Mouse (Mus musculus) CD4-positive helper T cell, adult 2 months (primary cell): ENCODE results near the gene Slc37a2.
"Not testable (repeated sequence)": the region's sequence is repeated elsewhere in the genome, so short reads cannot be mapped to it uniquely, and the experiment has no call there.

Experiments
- DNase-seq: peaks from one replicate; pipeline ENCODE4 v3.0.0-alpha.2; 2012; ENCODE audit warnings: low read depth, missing footprints, low spot score

The Slc37a2 gene

DNA sequence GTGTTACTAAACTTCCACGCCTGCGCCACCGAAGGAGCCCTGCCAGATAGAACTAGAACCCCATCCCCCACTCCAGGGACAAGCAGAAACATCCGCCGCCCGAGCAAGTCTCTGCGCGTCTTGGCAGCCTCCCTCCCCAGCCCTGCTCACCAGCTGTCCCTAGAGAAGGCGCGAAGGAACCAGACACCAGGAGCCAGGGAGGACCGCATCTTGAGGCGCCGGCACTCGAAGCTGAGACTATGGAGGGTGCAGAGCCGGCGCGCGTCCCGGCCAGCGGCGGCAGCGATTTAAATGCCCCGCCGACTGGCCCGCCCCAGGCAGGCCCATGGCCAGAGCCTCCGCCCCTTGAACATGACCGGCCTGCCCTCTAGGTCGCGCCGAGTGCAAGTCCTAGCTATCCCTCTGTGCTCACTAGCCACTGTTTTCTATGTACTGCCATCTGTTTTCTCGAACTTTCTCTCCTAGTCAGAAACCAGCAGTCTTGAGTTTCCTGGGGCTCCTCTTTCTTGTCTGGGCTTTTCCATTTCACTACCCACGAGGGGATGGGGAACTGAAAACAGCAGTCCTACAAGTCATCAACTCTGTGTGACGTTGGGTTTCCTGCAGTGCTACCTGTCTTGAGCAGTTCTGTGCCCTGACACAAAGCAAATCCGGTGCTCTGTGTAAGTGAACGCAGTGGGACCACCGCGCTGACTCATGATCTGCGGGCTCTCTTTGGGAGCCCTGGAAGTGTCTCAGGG, at the start of gene Slc37a2:
Gene Slc37a2 (minus strand): TSS at position 590 of the 740 bp plus-strand sequence.
- peak; percentile 75 for DNase-seq

DNA sequence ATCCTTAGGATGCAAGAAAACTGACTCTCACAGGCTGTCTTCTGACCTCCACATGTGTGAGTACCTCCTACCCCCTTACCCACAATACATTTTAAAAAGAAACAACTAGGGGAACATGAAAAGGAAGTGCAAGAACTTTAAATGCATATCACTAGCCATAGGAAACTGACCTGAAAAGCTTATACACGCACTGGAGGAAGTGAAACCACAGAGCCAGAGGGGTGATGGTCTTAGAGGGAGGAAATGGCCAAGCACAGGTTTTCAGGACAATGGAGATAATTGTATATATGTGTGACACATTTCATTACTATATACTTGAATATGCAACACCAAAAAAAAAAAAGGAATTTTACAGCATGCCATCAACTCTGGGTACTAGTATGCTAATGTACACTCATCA, 46.2 kb upstream of the Slc37a2 start:
- no peak for DNase-seq

DNA sequence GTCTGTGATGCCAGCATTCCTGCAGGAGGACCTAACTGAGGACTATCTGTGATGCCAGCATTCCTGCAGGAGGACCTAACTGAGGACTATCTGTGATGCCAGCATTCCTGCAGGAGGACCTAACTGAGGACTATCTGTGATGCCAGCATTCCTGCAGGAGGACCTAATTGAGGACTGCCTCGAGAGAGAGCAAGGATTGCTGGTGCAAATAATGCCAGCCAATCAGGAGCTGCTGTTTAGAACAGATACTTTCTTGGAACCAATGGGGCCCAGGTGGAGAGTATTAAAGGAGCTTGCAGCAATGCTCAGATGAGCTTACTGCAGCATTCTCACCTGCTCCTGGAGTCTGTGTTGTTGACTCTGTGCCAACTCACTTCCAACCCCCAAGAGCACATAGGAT, 45.0 kb upstream of the Slc37a2 start:
- DNase-seq: not testable (repeated sequence)

DNA sequence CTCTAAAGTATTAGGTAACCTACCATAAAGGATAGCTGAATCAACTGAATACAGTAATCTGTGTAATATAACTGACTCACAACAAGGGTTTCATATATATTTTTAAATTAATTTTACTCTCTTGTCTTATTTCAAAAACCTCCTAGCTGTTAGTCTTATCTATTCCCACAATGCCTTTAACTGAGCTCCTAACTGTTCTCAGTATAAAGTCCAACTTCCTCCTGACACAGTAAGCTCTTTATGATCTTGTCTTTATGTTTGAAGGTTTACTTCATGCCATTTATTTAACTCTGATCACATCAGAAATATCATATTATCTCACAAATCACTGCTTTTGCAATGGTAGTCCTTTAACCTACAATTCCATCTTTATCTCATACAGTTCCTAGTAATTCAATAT, 40.0 kb upstream of the Slc37a2 start:
- DNase-seq: no peak

DNA sequence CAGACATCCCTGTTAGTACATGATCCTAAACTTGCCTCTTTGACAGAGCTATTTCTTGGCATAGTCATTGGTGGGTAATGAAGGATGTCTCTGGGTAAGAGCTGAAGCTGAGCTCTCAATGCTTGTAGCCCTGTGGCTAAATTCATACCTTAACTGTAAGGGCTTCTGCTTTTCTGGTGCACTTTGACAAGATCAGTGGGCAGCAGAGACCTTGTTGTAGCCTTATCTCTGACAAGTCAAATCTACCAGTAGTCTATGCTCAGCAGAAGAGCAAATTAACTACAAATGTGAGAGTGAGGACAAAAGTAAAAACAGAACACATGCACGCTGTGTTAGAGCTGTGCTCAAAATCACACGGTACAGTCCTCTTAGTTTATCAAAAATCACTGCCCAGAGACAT, 11.1 kb upstream of the Slc37a2 start:
- no peak for DNase-seq

DNA sequence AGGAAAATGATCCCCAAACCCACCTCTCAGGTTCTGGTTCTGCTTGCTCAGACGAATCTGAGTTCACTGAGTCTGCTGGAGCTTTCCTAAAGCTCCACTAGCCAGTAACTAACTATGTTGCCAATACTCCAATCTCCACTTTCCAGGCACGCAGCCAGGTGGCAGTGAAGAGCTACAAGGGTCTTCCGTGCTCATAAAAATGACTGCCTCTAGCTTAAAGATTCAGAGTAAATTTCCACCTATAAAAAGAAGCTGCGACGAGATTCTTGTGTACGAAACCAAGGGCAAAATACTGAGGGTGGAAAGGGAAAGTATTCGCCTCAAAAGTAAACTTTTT, 319 bp upstream of the Slc37a2 start:
- DNase-seq: peak; percentile 73

DNA sequence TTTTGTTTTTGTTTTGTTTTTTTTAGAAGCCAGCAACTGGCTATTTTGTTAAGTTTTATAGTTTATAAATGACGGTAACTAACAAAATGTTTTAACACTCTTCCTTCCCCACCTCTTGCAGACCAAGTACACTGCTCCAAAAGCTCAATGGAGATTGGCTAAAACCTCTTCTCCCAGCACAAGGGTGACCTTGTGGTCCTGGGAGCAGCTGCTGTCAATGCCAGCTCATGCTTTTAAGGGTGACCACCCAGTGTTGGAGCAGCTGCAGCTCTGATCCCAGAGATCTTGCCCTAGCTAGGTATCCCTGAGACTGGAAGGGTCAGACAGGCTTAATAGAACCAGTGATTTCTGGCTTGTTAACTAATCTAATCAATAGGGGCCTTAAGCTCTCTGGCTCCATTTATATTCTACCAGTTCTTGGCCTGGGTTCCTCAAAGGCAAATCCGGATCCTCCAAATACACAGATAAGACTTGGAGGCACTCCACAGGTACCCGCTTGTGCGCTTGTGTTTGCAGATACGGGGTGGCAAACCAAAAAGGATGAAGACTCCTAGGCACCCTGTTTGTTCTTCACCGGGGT, 917 bp downstream of the Slc37a2 start:
- no peak for DNase-seq

DNA sequence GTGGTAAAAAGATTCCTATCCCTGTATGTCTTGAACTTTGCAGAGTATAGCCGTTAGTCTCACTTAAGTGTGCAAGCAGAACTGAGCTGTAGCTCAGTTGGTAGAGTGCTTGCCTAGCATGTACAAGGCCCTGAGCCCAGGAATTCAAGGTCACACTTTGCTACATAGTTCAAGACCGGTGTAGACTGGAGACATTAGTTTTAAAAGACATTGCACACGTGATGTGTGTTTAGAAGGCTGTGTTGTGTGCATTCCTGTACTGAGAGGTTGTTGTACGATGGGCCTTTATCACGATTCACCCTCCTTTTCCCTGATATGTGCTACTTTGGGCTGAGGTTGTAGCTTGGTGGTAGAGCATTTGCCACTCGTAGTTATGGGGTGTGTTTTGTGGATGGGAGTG, 4.9 kb downstream of the Slc37a2 start:
- DNase-seq: no peak

DNA sequence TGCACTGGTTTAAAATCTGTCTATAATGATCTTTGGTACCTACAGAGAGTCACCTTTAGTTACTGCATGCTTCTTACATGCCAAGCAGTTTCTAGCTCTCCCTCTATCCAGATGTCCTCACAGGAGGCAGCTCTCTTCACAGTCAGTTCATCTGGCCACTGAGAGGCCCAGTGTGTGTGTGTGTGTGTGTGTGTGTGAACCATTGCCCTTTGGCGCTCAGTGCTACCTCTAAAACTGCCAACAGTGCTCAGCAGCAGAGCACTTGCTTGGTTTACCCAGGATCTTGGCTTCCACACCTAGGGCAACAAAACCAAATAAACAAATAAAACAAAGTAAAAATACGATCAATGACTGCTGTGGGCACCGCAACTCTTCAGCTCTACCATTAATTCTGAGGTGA, 5.6 kb downstream of the Slc37a2 start:
- DNase-seq: no peak

DNA sequence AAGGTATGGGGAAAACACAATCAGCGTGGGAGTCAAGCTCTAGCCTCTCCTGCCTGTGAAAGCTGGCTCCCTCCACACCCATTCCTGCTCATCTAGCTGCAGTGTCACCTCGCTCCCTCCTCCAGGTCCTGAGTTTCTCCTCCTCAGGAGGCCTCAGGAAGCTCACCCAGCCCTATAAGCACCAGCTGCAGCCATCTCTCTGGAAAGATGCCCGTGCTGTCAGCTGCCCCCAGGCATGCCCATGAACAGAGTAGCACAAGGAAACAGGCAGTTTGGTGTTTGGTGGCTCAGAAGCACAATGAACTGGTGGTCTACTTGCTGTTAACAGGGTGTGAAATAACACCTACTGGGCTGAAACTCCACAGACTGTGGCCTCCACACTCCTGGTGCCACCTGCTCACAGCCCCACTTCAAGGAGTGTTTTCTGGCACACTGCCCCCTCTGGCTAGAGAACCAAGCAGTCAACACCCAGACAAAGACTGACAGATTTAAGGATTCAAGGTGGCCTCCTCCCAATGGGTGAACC, 7.1 kb downstream of the Slc37a2 start:
- no peak for DNase-seq

DNA sequence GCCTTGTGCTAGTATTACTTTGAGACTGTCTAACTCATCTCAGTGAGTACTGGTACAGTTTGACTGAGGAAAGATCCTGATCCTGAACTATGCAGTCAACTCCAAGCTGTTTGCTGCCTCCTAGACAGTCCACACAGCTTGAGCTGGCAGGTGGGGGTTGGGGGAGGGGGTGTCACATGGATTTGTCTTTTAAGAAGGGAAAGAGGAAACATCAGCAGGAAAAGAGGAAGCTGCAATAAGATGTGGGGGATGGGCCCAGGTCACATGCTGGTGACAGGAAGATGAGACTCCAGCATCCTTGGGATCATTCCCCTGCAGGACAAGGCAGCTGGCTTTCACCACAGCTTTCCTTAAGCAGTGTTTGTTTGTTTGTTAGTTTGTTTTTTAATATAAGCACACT, 8.1 kb downstream of the Slc37a2 start:
- no peak for DNase-seq

DNA sequence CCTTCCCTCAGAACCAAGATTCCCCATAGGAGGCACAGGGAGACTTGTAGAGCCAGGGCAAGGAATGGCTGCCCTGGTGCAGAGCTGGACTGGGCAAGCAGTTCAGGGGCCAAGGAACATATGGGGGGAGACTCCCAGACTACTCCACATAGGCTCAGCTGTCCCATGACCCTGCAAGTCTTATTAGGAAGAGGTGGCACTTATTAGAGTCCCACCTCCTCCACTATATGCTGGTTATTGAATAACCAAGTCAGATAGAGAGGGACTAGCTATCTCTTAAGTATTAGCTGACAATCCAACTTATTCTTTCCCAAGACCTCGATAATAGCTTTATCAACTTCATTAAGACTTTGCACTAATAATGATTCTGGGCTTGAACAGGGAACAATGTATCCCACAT, 9.7 kb downstream of the Slc37a2 start:
- no peak for DNase-seq

DNA sequence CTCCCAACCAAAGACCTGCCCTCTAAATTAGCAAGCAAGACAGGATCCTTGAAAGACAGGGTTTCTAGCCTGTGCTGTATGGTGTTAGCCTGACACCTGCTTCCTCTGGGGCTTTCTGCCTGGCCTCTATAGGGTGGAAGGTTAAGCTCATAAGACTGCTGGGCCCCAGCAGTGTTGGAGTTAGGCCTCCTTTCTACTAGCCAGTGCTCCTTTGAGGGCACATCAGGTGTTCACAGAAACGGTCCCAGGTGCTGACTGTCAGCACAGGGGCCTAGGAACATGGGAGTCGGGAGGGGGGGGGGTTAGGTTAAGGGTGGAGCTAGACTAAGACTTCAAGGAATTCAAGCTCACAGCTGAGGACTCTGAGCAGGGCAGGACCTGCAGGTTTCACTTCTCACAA, 10.1 kb downstream of the Slc37a2 start:
- no peak for DNase-seq

DNA sequence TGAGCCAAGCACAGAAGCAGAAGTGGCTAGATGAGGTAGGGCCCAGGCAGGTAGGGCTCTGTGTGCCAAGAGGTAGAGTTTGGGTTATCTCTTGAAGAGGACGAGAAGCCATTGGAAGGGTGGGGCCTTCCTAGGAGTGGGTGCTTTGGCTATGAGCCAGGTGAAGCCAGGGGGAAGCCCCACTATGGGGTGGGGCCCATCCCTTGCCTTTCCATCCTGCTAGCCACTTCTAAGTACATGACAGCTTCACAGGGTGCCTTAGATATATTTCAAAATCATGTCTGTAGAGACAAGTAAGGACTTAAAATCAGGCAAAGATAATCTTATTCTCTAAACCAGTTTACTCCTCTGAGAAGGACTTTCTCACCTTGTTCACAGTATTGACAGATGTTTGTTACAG, 10.9 kb downstream of the Slc37a2 start:
- peak; percentile 37 for DNase-seq

DNA sequence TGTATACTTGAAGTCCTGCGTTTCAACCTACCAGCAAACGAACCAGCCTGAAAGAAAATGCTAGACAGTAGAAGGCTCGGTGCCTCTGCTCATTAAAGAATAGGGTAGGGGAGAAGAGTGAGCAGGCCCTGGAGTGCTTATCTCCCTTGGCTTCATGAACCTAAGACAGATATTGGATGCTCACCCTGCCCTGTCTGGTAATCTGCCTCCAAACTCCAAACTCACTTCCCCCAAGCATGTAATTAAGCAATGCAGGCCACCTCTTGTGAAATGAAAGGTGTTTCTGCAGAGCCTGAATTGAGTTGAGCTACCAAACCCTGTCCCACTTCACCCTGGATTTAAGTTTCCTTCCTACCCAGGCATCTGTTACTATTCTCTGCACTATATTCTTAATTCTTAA, 12.8 kb downstream of the Slc37a2 start:
- no peak for DNase-seq

DNA sequence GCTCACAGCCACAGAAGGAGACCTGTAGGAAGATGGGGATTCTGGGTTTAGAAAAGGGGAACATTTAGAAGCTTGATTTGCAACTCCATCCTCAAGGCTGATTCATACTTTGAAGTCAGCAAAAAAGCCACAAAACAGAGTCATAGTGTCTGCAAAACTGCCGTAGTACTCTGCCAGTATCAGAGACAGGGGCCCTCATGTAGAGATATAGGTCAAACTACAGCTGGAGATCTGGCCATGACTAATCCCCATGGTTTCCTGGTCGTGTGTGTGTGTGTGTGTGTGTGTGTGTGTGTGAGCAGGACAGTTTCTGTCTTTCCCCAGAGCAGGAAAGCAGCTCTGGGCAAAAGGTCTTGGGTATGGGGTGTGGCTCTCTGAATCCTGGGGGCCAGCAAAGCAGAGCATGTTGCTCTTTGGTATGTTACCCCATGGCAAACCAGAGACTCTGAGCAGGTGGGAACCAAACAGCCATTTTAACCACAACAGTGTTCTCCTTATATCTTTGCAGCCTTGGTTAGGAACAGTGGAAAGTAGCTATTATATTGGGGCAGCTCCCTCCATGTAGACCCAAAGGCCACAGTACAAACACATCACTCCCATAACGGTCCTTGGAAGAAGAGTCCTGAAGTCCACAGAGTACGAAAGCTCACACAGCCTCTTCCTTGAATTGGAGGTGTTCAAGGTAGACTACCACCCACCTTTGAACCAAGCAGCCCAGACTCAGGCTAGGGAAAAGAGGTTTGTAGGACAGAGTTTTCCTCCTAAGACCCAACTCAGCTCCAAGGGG, 19.4 kb downstream of the Slc37a2 start:
- no peak for DNase-seq

DNA sequence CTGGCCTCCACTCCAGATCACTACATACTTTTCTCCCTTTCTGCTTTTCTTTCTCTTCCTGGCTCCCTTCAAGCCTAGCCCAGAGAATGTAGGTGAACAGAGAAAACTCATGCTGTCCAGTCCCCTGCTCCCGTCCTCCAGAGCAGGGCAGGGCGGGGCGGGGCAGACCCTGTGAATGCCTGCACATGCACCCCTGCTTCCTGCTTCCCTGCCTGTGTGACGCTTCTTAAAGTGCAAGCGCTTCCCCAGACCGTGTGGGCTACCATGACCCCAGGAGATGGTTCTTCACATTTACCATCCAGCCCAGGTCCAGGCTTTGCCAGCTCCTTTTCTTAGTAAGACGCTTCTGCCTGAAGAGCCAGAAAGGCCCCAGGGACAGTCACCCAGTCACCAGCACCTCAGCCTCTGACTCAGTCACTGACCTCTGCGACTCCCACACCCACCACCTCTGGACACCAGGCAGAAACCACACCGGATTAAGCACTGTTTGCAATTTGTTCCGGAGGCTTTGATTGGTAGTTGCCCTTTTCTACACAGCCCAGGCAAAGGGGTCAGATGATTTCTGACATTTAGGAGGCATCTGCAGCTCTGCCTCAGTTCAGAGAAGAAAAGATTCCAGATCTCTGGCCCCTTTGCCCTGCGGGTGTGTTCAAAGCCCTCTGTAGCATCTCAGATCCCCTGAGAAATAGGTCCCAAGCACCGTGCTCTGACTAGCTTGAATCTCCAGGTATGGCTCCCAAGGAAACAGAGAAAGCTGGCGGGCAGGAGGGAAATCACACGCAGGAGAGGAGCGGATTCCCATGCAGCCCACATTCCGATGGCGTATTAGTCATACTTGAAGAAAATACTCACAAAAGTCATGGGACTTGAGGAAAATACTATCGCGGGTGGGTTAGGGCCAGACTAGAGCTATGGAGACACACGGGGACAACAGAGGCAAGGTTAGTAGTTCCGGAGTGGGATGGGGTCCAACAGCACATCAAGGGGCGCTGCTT, 23.0 kb downstream of the Slc37a2 start:
- no peak for DNase-seq

DNA sequence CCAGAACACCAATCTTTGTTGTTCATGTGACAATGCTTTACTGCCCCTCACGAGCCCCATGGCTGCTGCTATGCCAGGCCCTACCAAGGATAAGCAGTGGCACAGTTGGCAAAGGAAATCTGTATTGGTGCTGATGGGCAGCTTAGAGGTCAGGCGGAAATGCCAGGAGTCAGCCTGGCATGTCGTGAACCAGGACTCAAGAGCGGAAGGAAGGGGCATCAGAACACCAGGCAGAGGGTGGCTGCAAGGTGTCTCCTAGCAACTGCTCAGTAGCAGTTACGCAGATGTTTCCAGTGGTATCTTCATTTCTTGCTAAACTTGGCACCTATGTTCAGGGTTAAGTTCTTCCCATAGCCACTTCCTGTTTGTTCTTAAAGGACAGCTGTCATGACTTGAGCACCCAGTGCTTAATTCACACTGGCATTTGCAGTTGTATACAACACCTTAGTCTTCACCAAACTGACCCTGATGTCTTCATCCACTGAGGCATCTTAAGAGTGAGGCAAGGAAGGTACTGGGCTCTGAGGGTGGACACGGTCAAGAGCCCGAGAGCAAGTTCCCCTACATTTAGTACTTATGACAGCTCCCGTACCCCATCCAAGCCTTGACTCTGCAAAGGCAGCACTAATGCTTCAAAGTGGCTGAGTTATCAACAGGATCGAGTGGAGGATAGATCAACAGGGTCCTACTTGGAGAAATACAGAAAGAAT, 24.9 kb downstream of the Slc37a2 start:
- peak; percentile 73 for DNase-seq

DNA sequence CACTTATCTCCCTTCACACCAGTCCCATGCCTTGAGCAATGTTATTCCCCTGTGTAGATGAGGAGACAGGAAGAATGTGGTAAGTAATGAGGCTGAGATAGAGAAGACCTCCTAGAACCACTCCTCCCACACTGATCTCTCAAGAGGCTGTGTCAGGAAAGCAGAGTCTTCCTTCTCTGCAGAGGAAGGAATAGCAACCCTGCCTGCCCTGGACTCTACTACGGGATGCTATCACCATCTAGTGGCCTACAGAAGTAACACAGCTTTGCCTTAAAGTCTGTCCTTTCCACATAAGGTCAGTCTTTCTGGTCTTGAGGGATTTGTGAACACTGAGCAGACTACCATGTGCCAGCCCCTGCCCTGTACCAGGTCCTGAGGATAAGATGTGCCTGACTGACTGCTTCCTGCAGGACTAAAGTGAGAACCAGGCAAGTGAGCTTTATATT, 25.6 kb downstream of the Slc37a2 start:
- DNase-seq: peak; percentile 63

DNA sequence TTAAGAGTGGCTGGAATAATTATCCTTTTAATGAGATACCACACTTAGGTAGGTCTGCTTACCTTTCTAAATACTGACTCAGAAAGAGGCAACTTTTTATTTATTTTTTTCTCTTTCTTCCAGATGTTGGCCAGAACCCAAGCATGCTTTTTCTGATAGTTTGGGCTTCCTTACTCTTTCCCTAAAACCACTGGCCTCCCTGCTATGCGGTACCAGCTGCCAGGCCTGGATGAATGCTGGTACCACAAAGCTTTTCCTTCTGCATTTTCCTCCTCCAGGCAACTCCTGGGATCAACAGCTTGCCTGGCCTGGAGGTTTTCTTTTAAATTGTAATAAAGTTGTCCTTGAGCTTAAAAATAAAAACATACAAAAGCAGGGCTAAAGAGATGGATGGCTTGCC, 30.0 kb downstream of the Slc37a2 start:
- DNase-seq: no peak

DNA sequence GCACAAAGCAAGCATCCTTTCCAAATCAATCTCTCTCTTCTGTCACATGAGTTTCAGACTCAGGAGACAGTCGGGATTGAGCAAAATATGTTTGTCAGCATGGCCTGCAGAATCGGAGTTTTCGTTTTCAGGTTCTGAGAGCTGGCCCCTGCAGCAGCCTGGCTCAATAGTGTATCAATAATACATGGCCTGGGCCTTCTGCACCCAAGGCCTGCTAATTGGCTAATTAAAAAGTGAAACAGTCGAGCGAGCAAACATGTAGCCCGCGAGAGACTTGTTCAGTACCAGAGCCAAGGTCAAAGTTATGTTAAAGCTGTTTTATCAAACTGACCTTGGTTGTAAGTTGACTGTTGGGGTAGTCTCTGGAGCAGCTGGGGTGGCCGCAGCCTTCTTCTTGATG, 34.8 kb downstream of the Slc37a2 start:
- no peak for DNase-seq
